Mouse (Mus musculus): ENCODE measurements at regions not wholly inside any gene's neighbourhood (a gene's known extent, or its start where the extent isn't known, plus 50 kb on each side); places are given as distances from the start of the nearest gene placed in this dataset.

DNA sequence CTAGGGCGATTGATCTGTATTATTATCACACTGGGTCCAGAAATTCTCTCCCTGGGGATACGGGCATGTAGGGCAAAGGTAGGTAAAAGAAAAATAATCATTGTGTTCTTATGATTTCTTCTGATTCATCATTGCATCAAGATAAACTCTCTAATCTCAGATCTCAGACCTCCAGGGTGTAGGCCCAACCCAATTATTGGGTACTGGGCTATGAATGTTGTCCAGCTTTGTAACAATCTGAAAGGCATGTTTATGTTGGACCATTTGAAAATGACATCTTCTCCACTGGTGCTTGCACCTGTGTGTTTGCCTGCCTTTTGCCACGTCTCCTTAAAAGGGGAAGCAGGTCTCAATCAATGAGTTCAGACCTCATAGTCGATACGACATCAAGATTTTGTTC is 95.4 kb upstream of the Egr2 start:
- DNase-seq: no peak

DNA sequence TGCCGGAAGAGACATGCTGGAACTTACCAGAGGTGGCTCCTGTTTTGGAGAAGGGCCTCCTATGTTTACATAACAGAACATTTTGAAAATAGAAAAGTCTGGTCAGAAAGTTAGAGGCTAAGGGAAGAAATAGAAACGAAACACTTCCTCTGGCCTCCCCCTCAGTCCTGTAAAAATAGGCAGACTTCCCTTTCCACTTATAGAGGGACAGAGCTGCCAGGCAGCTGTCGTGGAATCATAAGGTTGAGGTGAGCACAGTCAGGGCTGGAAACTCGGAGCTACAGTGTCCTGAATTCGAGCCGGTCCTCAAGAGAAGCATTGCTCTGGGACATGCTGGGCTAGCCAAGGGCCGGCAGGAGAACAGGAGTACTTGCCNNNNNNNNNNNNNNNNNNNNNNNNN is 94.0 kb upstream of the Egr2 start:
- no peak for DNase-seq

GRCm38 (mm10) chr10:67448875-67449274 is 86.4 kb upstream of the Egr2 start:
- DNase-seq: no peak

- no peak for DNase-seq
These were observed 81.1 kb upstream of the Egr2 start for GRCm38 (mm10) chr10:67454149-67454548.

- peak; percentile 8 for DNase-seq
These were observed 76.6 kb upstream of the Egr2 start for GRCm38 (mm10) chr10:67458447-67459272.

DNA sequence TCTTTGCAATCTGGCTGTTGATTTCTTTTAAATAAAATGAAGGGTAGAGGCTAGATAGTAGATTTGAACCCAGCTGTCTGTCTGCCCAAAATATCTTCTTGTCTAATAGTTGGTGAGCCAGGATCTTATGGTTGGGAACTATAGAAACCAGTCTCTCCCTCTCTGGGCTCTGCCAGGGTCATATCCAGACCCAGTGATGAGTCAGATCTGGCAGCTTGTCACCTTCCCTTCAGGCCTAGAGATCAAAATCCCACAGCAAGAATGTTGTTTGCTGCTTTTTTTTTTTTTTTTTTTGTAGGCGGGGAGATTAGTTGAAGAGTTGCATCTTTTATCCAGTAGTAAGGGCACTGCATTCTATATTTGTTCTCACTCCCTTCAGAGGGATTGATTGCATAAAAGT is 74.0 kb upstream of the Egr2 start:
- DNase-seq: no peak

DNA sequence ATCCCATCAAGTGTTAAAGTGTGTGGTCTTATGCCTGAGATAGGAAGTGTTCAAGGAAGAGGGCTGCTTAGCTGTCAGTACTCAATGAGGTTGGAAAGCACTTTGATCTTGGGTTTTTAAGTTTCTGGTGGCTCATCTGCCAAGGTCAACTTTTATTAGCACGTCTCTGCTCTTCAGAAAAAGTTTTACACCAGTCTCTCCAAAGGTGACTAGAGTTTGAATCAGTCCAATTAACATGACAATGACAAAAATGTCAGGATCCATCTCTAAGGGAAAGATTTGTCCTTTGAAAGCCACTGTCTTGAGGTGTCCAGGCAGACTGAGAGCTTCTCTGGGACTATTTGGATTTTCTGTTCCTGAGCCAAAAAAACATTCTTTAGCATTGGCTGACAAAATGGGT is 73.4 kb upstream of the Egr2 start:
- DNase-seq: no peak

DNA sequence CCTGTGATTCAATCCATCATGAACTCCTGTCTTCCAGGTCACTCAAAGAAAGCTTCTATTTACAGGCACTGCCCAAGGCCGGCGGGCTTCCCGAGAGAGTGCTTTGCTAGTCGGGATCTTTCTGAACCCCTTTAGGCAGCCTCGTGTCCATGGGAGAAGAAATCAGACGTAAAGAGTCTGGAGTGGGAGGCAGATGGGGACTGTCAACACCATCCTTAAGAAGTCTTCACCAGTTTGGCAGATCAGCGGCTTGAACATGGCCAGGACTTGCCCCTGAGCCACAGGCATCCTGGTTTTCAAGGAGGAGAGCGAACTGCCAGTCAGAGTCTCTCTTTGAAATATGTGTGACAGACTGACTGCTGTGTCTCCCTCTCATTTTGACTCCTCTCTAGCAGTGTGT is 66.6 kb upstream of the Egr2 start:
- DNase-seq: no peak

GRCm38 (mm10) chr10:67473016-67473415 is 62.3 kb upstream of the Egr2 start:
- DNase-seq: no peak

DNA sequence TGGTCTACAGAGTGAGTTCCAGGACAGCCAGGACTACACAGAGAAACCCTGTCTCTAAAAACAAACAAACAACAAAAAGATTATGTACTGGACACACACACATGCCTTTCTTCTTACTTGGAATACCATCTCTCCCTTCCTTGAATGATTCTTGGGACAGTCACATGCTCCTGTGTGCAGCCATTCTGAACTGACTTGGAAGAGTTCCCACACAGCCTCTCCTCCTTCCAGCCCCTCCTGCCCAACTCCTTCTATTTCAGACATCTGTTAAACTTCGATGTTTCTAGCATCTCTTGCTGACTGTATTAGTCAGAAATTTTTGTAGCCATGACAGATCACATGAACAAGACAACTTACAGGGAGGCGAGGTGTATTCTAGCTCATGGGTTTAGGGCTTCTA is 60.9 kb upstream of the Egr2 start:
- DNase-seq: no peak

DNA sequence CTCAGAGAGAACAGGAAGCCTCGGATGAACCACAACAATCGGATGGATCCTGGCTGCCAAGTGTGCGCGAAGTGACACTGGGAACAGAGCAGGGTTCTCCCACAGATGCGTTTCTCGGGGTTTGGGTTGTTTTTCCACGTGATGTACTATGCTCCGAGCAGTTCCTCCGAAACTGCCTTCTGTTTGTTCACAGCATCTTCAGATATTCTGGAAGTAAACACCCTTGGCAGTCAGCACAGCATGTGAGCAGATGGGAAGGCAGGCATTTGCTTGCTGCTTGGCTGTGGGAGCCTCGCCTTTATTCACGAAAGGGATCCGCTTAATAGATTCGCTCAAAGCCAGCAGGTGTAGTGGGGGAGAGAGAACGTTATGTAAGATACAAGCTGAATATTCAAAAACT is 53.0 kb upstream of the Egr2 start:
- no peak for DNase-seq

- no peak for DNase-seq
These were observed 51.9 kb upstream of the Egr2 start for GRCm38 (mm10) chr10:67483371-67483770.

GRCm38 (mm10) chr10:67484091-67484745 is 51.1 kb upstream of the Egr2 start:
- no peak for DNase-seq

Data from thymus, postnatal 25 days (tissue).